Mouse (Mus musculus): ENCODE results near the gene Fgfr3.

Gene Fgfr3

DNA sequence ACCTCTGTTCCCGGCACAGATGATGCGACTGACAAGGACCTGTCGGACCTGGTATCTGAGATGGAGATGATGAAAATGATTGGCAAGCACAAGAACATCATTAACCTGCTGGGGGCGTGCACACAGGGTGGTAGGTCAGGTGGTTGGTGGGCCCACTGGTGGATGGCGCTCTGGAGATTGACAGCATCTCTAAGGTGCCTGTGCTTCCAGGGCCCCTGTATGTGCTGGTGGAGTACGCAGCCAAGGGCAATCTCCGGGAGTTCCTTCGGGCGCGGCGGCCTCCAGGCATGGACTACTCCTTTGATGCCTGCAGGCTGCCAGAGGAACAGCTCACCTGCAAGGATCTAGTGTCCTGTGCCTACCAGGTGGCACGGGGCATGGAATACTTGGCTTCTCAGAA lies 12.4 kb downstream of the Fgfr3 start:
- no peak for DNase-seq

DNA sequence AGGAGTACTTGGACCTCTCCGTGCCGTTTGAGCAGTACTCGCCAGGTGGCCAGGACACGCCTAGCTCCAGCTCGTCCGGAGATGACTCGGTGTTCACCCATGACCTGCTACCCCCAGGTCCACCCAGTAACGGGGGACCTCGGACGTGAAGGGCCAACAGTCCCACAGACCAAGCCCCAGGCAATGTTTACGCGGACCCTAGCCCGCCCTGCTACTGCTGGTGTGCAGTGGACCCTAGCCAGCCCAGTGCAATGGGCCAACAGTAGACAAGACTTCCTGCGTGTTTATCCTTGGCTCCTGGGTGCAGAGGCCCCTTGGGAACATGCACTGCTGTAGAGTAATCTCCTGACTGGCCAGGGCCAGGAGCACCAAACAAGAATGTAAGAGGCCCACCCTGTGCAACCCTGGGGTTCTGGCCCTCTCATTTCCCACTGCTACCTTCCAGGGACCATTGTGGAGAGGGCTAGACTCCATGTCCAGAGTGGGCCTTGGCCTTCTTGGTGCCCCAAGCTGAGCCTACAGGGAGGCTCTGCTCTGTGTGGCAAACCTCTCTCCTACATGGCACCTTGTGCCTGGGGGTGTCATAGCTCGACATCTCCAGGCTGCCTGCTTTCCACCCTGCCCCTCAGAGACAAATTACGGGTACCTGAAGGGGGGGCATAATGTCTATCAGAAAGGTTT lies 14.1 kb downstream of the Fgfr3 start:
- no peak for DNase-seq

DNA sequence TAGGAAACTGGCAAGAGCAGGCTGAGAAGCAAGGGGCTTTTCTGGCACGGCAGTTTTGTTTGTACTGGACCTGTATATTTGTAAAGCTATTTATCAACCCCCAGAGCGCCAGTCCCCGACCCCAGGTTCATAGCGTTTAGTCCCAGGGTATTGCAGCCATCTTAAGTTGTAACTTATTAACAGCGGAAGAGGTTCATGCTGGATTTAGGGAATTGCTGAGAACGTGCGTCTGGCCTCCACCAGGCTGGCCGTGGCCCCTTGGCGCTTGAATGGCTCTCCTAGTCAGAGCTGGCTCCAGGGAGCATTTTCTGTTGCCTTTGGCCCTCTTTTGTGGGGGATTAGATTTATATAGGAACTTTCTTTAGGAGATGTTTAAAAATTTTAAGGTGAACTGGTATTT lies 14.8 kb downstream of the Fgfr3 start:
- no peak for DNase-seq

DNA sequence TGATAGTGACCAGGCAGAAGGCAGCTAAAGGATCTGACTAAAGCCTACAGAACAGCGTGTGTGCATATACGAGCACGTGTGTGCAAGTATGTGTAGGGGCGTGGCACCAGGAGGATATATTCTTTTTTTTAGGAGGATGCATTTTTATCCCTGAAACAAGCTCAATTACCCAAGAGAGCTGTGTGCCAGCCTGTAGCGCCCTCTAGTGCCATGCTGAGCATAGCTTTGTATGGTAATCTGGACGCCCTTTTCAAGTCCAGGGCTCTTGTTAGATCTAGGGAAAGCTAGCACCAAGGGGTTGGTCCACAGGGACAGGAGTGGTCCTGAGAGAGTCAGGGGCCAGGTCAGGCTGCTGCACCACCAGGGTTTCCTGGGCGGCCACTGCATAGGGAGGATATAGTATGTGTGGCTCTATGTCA lies 16.4 kb downstream of the Fgfr3 start:
- peak; percentile 41 for DNase-seq

DNA sequence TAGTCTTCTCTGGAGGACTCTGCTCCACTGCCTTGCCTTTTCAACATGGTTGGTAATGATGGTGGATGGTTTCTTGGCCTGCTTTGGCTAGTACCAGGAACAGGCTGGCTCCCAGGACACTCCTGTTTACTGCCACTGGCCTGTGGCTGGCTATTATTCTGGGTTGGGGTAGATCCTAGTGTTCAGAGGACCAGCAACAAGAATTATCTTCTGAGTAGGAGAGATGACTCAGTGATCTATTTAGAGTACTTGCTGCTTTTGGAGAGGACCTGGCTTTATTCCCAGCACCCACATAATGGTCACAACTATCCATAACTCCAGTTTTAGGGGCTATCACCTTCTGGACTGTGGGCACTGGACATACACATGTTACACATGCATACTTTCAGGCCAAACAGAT lies 16.9 kb downstream of the Fgfr3 start:
- no peak for DNase-seq

DNA sequence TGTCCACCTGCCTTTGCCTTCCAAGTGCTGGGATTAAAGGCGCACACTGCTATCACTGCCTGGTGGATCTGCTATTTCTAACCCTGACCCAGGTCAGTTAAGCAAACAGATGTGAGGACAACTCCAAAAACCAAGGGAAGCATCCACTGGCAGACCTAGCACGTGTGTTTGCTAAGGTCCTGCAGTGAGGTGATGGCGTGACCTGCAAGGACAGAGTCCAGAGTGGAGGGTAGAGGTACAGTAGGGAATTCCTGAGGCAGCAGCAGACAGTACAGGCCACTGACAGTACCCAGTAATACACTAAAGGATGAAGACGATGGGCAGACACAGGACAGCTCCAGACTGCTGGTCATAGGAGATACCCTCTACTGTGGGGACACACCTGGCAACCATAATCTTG lies 19.1 kb downstream of the Fgfr3 start:
- DNase-seq, result no peak

DNA sequence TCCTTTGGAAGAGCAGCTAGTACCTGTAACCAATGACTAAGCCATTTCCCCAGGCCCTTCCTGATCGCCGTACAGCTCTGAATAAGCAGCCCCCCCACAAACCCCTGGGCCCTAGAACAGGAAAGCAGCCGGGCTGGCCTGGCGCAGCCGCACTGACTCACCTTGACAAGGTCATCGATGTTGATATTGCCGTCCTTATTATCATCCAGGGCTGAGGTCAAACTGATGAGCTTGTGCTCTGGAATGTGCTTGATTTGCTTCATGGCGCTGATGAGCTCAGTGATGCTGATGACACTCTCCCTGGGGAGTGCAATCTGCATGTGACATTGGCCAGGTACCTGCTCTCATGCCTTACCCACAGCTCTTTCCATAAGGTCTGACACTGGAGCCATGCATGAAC lies 22.0 kb downstream of the Fgfr3 start:
- DNase-seq, result no peak

DNA sequence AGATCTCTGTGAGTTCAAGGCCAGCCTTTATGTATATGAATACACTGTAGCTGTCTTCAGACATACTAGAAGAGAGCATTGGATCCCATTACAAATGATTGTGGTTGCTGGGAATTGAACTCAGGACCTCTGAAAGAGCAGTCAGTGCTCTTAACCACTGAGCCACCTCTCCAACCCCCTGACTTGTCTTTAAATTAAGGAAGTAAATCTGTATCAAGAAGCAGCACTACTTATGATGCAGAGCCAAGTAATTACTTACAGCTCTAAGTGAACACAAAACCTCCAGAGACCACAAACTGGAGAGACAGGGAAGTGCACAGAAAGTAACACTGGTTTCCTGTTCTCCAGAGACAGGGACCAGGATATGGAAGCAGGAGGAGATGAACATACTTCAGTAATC lies 55.7 kb downstream of the Fgfr3 start:
- DNase-seq, result no peak

DNA sequence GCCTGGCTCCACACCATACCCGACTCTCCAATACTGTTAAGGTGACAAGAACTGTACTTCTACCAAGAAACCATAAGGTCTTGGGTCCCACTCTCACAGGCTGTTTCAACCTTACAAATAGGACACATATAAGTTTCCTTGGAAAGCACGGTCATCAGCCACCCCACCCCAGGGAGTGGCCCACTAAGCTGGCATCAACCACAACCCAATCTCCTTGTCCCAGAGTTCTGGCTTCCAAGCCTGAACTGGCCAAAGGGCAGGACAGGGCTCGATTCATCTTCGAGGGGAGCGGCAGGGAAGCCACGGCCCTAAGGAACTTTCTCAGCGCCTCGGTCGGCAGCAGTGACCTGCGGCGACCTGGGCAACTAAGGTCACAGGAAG lies 60.5 kb downstream of the Fgfr3 start:
- DNase-seq, result no peak

DNA sequence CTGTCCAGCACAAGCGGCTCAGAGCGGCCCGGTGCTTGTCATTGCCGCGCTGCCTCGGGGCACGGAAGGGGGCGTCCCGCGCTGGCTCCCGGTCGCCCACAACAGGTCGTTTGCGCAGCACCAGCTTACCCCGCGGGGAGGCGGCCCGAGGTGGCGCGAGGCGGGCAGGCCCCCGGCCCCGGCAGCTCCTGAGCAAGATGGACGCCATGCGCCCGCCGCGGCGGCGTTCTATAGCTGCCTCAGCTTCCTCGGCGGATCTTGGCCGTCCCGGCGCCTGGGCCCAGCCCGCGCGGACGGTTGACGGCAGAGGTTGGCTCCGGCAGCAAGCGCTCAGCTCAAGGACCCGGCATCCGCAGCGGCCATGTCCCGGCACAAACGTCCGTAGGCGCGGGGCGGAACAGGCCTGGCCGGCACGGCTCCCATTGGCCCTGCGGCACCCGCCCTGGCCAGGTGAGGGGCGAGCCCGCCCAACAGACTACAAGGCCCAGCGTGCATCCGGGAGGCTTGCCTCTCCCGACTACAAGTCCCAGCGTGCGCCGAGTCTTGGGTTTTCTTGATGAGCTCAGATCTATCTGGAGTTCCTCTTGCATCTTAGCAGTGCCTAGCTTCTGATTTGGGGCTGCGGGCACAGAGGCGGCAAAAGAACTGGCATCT lies 61.0 kb downstream of the Fgfr3 start, which contains the start of gene Letm1:
Letm1 (minus strand) TSS at position 473 of the 654 bp plus-strand sequence.
- peak; percentile 96 for DNase-seq

DNA sequence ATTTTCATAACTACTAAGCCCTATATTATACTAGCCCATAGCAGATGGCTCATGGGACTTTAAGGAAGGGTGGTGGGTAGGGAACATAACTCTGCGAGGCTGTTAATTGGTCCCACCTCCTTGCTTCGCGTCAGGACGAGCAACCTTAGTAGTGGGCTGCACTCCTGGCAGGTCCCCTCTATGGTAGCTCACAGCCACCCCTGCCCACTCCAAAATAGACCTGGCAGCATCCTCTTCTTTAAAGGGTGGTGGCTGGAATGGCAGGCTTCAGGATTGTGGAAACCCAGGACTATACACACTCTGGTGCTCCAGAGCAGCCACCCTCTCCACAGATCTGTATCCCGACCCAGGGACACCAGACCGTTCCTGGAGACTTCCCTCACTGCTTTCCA lies 61.5 kb downstream of the Fgfr3 start:
- no peak for DNase-seq

All from cerebellum, adult 9-11 months (tissue).